ENCODE assay signal across 8 mouse cellular contexts in the genomic region with DNA sequence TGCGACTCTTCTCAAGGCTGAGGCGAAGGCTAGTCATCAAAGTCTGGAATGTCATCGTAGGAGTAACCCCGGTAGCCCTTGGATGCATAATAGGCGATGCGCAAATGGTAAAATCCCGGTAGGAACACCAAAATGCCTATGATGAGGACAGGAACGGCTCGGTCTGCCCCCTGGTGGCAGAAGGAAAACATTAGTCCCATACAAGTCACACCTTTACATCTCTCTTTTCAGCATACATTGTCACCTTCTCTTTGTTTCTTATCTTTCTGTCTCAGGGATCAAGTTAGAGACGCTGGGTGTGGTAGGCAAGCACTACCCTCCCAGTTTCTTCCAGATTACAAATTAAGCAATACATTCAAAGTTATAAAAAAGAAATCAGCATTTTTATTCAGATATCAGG. TPM values are rescaled to one million over a fixed set of nuclear protein-coding genes. Genes with fewer than 3 reads are reported as not detected.
DNase-seq lines count a peak whose midpoint lies in the region; ATAC-seq and TF ChIP-seq lines count a peak whose summit lies in the region.
"Not testable (repeated sequence)": the region's sequence is repeated elsewhere in the genome, so short reads cannot be mapped to it uniquely, and the experiment has no call there.

No protein-coding gene starts in this region.

- H3K27ac ChIP-seq in cortical plate, adult 2 months (ENCODE audit: insufficient read depth, low read length) = not testable (repeated sequence)

- TF ChIP-seq CTCF in cortical plate, adult 2 months (IDR thresholded peaks at IDR 0.05; ENCODE audit: extremely low read depth, insufficient read depth, low read length) = peak; percentile 46

- not testable (repeated sequence) for H3K4me1 ChIP-seq in cortical plate, adult 2 months (ENCODE audit: control insufficient read depth, insufficient read depth, low read length)

- peak; percentile 88 for ATAC-seq in megakaryocyte progenitor cell, adult 5-6 weeks (replicated peaks; ENCODE audit: poor library complexity)

- intact Hi-C loops in left cerebral cortex, postnatal 4 days (cut with DNase I) = loop anchor here (2.0 kb wide), 1 partner anchor 258 kb away; no protein-coding TSS in a partner anchor

- TF ChIP-seq POLR2A in cortical plate, adult 2 months (IDR thresholded peaks at IDR 0.05; ENCODE audit: extremely low read depth, insufficient read depth, low read length) = not testable (repeated sequence)

- peak; percentile 44 for DNase-seq in 416B (ENCODE audit: low read depth)
- DNase-seq in adrenal gland, postnatal 10 days = peak; percentile 83
- peak; percentile 20 to 23 for DNase-seq in gastrocnemius, adult 8-10 months (ENCODE audit: low spot score in 2 of 2)
- DNase-seq in kidney, adult 18-20 months = peak; percentile 49
- DNase-seq in left cerebral cortex, postnatal 4 days = peak; percentile 76
- peak; percentile 52 for DNase-seq in right cerebral cortex, postnatal 25 days

- H3K4me3 ChIP-seq in cortical plate, adult 2 months (ENCODE audit: insufficient read depth, low read length) = not testable (repeated sequence)

RNA-seq across cellular contexts. Expression of gene Tmem230, which starts 7.2 kb away (rescaled TPM):
- 10 to 100 TPM; 29.1 to 31.3 TPM for total RNA-seq in adrenal gland, postnatal 10 days (2021)
- polyA plus RNA-seq in cortical plate, adult 2 months (2012; rRNA removed) = 56.5 and 58.8 TPM in 2 replicates
- total RNA-seq in gastrocnemius, adult 8-10 months (2022) = 10 to 100 TPM; 25.1 to 30.6 (median 28.4) TPM
- total RNA-seq in left cerebral cortex, postnatal 4 days (2021) = 10 to 100 TPM; 23.5 to 23.9 TPM
- total RNA-seq in megakaryocyte progenitor cell, adult 5-6 weeks (2015) = 60.6 and 64.6 TPM in 2 replicates
- total RNA-seq in megakaryocyte progenitor cell, adult 5-6 weeks (2017) = 17.2 and 23.0 TPM in 2 replicates

RNA-seq across cellular contexts. Expression of gene Pcna, which starts 12.7 kb away (rescaled TPM):
- 100 to 1,000 TPM; 105 to 109 TPM for total RNA-seq in adrenal gland, postnatal 10 days (2021)
- 64.2 and 66.3 TPM in 2 replicates for polyA plus RNA-seq in cortical plate, adult 2 months (2012; rRNA removed)
- total RNA-seq in gastrocnemius, adult 8-10 months (2022) = 10 to 100 TPM; 19.1 to 21.7 (median 20.9) TPM
- total RNA-seq in left cerebral cortex, postnatal 4 days (2021) = 10 to 100 TPM; 74.2 to 81.4 TPM
- total RNA-seq in megakaryocyte progenitor cell, adult 5-6 weeks (2015) = 782 and 829 TPM in 2 replicates
- total RNA-seq in megakaryocyte progenitor cell, adult 5-6 weeks (2017) = 543 and 606 TPM in 2 replicates

RNA-seq across cellular contexts. Expression of gene Cds2, which starts 22.5 kb away (rescaled TPM):
- 10 to 100 TPM; 52.2 to 54.9 TPM for total RNA-seq in adrenal gland, postnatal 10 days (2021)
- 144 and 149 TPM in 2 replicates for polyA plus RNA-seq in cortical plate, adult 2 months (2012; rRNA removed)
- 10 to 100 TPM; 13.4 to 20.7 (median 15.7) TPM for total RNA-seq in gastrocnemius, adult 8-10 months (2022)
- total RNA-seq in left cerebral cortex, postnatal 4 days (2021) = 100 to 1,000 TPM in 1 of 2 experiments, 10 to 100 TPM in 1; 96.4 to 110 TPM
- 6.9 and 9.3 TPM in 2 replicates for total RNA-seq in megakaryocyte progenitor cell, adult 5-6 weeks (2015)
- 8.6 and 10.5 TPM in 2 replicates for total RNA-seq in megakaryocyte progenitor cell, adult 5-6 weeks (2017)

Comparison
In these comparisons a context has a peak if more than half of its experiments do, and no peak if none do; other contexts are left out.
1. DNase-seq: peak in every context shown above with its lines; median percentile 83 in adrenal gland, postnatal 10 days; 76 in left cerebral cortex, postnatal 4 days; 52 in right cerebral cortex, postnatal 25 days; 49 in kidney, adult 18-20 months; 44 in 416B; 22 in gastrocnemius, adult 8-10 months.
2. RNA of gene Pcna, which starts 12.7 kb away (total RNA-seq): 543 to 829 TPM in megakaryocyte progenitor cell, adult 5-6 weeks; 105 to 109 TPM in adrenal gland, postnatal 10 days, 74.2 to 81.4 TPM in left cerebral cortex, postnatal 4 days and 19.1 to 21.7 TPM in gastrocnemius, adult 8-10 months; every median in the first group is over 4 times any median in the second.